Mouse (Mus musculus) lung, postnatal 0 days (tissue): ENCODE data around the gene Stt3a.

Source experiments
- CTCF ChIP-seq: IDR thresholded peaks from 2 replicates; pipeline ENCODE4 v1.5.1; 2016; ENCODE audit warnings: antibody characterized with exemption, mild to moderate bottlenecking
- EP300 ChIP-seq: IDR thresholded peaks from 2 replicates; pipeline ENCODE4 v1.6.1; 2016; ENCODE audit warnings: antibody characterized with exemption, mild to moderate bottlenecking, control low read depth

DNA sequence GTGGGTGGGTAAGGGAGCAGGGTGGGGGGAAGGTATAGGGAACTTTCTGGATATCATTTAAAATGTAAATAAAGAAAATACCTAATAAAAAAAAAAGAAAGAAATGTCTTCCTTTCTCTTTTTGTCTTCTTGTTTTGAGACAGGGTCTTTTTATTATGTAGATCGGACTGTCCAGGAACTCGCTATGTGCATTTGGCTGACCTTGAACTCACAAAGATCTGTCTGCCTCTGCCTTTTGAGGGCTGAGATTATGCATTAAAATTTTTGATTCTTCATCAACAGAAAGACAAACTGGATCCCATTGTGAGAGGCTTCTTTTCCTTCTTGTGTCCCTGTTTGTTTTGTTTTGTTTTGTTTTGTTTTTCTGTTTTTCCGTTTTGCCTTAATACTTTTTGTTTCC lies 35.5 kb upstream of the Stt3a start:
- TF ChIP-seq CTCF, result no peak
- TF ChIP-seq EP300, result no peak
